Mouse (Mus musculus): Measurements from ENCODE around the gene Eif4e.

The Eif4e gene

GRCm38 (mm10) chr3:138526073-138526915, at the start of gene Eif4e:
Eif4e (plus strand) TSS chr3:138526179.
- DNase-seq (ENCODE audit: low read depth, low spot score): peak; percentile 48

- no peak for DNase-seq (ENCODE audit: low read depth, low spot score)
Observed at GRCm38 (mm10) chr3:138479489-138479888, 46.5 kb upstream of the Eif4e start.

GRCm38 (mm10) chr3:138481526-138482284, 44.3 kb upstream of the Eif4e start:
- no peak for DNase-seq (ENCODE audit: low read depth, low spot score)

GRCm38 (mm10) chr3:138483240-138483639, 42.7 kb upstream of the Eif4e start:
- DNase-seq (ENCODE audit: low read depth, low spot score): no peak

- DNase-seq (ENCODE audit: low read depth, low spot score): no peak
Observed at GRCm38 (mm10) chr3:138488584-138489326, 37.2 kb upstream of the Eif4e start.

- DNase-seq (ENCODE audit: low read depth, low spot score): peak; percentile 96
Observed at GRCm38 (mm10) chr3:138489327-138490033, 36.5 kb upstream of the Eif4e start, which contains the start of gene Metap1. Metap1 (minus strand) TSS chr3:138489515.

GRCm38 (mm10) chr3:138490034-138490337, 36.0 kb upstream of the Eif4e start:
- DNase-seq (ENCODE audit: low read depth, low spot score): no peak

- DNase-seq (ENCODE audit: low read depth, low spot score): no peak
Observed at GRCm38 (mm10) chr3:138493668-138494067, 32.3 kb upstream of the Eif4e start.

- DNase-seq (ENCODE audit: low read depth, low spot score): no peak
Observed at GRCm38 (mm10) chr3:138494565-138494964, 31.4 kb upstream of the Eif4e start.

- DNase-seq (ENCODE audit: low read depth, low spot score): no peak
Observed at GRCm38 (mm10) chr3:138495166-138496145, 30.5 kb upstream of the Eif4e start.

- no peak for DNase-seq (ENCODE audit: low read depth, low spot score)
Observed at GRCm38 (mm10) chr3:138498731-138499130, 27.2 kb upstream of the Eif4e start.

GRCm38 (mm10) chr3:138499854-138500740, 25.9 kb upstream of the Eif4e start:
- DNase-seq (ENCODE audit: low read depth, low spot score): peak; percentile 93

GRCm38 (mm10) chr3:138503754-138504153, 22.2 kb upstream of the Eif4e start:
- DNase-seq (ENCODE audit: low read depth, low spot score): no peak

- no peak for DNase-seq (ENCODE audit: low read depth, low spot score)
Observed at GRCm38 (mm10) chr3:138506749-138507148, 19.2 kb upstream of the Eif4e start.

GRCm38 (mm10) chr3:138509581-138509980, 16.4 kb upstream of the Eif4e start:
- no peak for DNase-seq (ENCODE audit: low read depth, low spot score)

GRCm38 (mm10) chr3:138510471-138510870, 15.5 kb upstream of the Eif4e start:
- no peak for DNase-seq (ENCODE audit: low read depth, low spot score)

- peak; percentile 80 for DNase-seq (ENCODE audit: low read depth, low spot score)
Observed at GRCm38 (mm10) chr3:138513243-138513642, 12.7 kb upstream of the Eif4e start.

- no peak for DNase-seq (ENCODE audit: low read depth, low spot score)
Observed at GRCm38 (mm10) chr3:138514749-138515148, 11.2 kb upstream of the Eif4e start.

GRCm38 (mm10) chr3:138515656-138516370, 10.2 kb upstream of the Eif4e start:
- no peak for DNase-seq (ENCODE audit: low read depth, low spot score)

All from mesoderm, embryonic 11.5 days (tissue).